Mouse (Mus musculus): ENCODE data around the gene Taz. TPM values are rescaled to one million over a fixed set of nuclear protein-coding genes. Genes with fewer than 3 reads are reported as not detected.
A peak's percentile ranks its signal among the peaks of the same experiment; 100 is the strongest.

The Taz gene
- total RNA-seq, 4 experiments from 2014 or later, result 39.0 to 53.5 (median 48.1) TPM

DNA sequence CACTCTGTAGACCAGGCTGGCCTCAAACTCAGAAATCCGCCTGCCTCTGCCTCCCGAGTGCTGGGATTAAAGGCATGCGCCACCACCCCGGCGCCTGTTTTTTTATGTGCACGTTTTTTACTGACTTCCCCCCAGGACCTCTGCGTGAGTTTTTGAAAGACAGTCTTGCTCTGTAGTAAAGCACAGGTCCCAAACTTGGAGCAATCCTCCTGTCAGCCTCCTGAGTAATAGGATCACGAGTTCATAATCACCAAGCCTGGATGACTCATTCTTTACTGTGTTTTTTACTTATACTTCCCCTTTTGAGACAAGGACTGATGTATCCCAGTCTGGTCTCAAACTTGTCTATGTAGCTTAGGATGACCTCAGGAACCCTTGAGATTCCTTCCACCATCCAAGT lies 3.8 kb upstream of the Taz start:
- DNase-seq (ENCODE audit: low spot score in 2 of 2), result no peak

DNA sequence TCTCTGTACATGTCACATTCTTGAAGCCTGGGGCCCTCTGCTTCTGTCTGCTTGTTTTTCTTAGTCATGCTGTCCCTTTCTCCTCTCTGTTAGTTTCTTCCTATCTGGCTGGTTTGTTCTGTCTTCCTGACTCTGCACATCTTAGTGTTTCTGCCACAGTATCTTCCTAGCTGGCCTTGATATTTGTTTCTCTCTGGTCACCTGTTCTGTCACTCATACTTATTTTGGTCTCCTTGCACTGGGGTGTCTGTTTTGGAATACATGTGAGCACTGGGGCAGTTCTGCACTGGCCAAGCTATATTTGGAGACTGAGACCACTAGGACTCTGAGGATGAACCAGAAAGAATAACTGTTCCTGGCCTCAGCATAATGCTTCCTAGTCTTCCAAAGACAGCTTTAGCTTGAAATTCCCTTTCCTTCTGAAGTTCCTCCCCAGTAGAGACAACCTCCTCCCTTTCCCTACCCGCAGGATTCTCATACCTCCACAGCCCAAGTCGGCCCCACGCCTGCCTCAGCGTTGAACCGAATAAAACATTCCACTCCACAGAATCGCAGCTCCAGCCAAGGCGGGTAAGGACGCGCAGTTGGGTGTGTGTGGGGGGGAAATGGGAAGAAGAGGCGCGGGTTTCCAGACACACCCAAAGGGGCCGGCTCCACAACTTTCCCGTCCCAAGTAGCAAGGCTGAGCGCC lies 526 bp upstream of the Taz start:
- peak in 1 of 2 experiments; percentile 68 for DNase-seq (ENCODE audit: low spot score in 2 of 2)

DNA sequence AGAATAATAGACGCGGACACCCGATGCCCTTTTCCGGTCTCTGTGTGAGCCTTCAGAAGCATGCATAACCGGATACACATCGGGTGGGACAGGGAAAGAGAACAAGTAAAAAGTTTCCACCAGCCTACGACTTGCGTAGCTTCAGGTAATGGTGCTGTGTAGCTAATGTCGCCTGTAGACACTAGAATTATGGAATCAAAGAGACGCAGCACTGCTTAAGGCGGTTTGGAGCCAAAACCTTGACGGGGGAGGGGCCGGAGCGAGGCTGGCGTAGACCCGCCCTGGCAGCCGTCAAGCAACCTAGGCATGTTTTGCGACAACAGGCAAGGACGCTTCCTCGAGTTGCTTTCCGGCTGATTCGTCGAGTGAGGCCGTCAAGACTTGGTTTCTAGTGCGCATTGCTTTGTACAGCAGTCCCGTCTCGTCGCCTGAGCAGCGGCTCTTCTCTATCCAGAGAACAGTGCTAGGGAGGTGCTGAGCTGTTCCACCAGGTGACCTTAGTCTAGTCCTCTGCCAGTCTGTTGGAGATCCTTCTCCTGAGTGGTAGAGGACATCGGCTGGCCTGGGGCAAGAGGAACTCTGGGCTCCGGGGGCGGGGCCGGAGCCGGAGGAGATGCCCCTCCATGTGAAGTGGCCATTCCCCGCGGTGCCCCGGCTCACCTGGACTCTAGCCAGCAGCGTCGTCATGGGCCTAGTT lies 831 bp downstream of the Taz start:
- peak; percentile 71 to 78 for DNase-seq (ENCODE audit: low spot score in 2 of 2)

DNA sequence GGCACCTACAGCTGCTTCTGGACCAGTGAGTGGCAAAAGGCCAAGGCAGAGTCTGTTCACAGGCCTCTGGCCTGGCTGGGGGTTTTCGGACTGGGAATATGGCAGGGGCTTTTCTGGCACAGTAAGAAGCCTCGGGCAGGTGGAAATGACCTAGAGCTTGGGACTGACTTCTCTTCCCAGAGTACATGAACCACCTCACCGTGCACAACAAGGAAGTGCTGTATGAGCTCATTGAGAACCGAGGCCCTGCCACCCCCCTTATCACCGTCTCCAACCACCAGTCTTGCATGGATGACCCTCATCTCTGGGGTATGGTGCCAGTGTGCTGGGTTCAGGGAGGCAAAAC lies 1.4 kb downstream of the Taz start:
- DNase-seq (ENCODE audit: low spot score in 2 of 2), result no peak

DNA sequence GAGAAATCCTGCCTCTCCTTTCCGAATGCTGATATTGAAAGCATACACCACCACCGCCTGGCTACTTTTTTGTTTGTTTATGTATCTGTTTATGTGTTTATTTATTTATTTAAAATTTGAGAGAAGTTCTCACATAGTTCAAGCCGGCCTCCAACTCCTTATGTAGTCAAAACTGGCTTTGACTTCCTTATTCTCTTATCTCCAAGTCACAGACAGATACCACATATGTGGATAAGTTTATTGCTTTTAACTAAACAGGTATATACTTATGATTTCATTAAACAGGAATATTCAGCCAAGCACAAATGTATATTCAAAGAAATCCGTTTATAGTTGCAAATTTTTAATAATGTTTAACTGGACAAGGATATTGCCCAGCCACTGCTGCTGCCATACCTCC lies 11.7 kb downstream of the Taz start:
- no peak for DNase-seq (ENCODE audit: low spot score in 2 of 2)

DNA sequence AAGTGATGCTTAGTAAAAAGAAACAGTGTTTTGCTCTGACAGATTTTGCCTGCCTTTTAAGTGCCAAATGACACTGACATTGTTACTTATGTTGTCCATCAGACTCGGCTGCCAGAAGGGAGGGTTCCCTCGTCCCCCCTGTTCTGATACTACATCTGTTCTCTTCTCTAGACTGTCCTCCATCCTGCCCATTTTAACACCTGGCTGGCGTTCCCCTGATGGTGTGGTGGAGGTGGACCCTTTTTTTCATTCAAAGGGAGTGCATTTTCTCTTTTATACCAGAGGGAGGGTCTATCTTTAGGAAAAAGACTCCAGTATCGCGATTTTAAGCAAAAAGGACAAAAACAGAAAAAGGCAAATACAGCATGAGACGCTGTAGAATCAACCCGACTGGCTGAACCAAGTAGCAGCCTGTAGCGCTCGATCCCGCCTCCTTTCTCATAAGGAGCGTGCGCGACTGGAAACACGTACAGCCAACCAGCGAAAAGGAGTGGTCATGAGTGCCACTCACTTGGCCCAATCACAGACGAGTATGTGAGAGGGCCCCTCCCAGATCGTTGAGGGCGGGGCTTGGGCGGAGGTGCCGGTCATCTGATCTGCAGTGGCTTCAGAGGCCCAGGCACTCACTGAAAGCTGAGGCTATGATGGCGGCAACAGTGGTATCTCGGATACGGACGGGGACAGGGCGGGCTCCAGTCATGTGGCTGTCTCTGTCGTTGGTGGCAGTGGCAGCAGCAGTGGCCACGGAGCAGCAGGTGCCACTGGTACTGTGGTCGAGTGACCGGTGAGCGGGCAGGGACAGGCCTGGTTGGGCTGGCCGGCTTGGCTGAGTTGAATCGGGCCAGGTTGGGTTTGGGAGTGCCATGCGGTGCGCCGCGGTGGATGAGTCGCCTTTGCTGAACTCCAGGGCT lies 15.1 kb downstream of the Taz start, which contains the start of gene Atp6ap1:
Atp6ap1 (plus strand) TSS at position 560 of the 911 bp plus-strand sequence.
- peak; percentile 89 to 92 for DNase-seq (ENCODE audit: low spot score in 2 of 2)

DNA sequence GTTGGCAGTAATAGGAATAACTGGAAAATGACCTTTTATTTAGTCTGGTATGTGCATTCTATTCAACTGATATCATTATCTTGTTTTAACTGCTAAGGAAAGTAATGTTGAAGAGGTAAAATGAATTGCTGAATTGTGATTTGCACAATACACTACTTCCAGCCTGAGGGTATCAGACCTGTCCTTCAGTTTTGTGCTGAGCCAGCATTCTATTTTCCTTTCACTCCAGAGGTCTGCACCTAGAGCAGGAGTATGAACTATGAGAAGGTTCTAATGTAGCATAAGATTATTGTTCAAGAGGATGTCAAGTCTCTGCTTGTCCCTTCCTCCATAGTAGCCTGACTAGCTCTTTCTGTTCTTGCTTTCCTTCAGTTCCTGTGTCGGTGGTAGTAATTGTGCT lies 16.6 kb downstream of the Taz start:
- no peak for DNase-seq (ENCODE audit: low spot score in 2 of 2)

DNA sequence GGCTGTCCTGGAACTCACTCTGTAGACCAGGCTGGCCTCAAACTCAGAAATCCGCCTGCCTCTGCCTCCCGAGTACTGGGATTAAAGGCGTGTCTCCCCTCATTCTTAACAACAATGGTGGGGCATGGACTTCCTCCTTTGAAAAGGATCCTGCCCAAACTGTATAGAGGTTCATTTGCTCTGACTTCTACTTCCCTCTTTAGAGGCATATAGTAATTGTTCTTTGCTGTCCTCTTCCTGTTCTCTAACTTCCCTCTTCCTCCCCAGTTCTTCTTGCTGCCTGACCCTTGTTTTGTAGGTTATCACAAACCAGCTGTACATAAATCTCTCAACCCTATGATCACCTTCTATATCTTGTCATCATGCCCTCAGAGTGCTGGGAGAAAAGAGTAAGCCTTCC lies 18.0 kb downstream of the Taz start:
- DNase-seq (ENCODE audit: low spot score in 2 of 2), result no peak

DNA sequence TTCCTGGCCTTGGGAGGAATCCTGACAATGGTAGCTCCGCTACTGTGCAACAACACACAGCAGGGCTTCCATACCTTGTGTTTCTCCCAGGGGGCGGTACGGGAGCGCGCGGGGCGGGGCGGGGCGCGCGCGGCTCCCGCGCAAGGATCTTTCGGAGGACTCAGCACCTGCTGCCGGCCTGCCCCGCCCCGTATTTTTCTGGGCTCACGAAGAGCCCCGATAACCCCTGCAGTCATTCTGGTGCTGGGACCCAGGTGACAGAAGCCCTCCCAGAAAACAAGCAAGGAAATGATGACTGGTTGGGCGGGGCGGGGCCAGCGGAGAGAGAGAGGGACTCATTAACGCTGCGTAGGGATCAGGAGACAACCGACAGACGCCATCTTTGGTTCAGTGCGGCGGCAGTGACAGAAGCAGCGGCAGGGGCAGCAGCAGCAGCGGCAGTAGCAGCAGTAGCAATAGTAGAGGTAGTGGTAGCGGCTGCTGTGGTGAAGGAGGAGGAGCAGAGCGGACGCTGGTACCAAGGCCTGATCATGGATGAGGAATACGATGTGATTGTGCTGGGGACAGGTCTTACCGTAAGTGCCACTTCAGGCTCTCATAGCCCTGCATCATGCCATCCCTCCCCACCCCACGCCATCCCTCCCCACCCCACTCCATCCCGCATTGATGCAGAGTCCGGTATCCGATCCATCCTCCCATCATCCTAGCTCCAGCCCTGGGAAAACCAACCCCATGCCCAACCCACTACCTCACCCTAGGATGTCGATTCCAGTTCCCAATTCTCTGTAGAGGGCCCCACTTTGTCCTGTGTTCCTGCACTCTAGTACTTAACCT lies 23.4 kb downstream of the Taz start, which contains the start of gene Gdi1:
Gdi1 (plus strand) TSS at position 132 of the 834 bp plus-strand sequence.
- peak; percentile 45 to 53 for DNase-seq (ENCODE audit: low spot score in 2 of 2)

DNA sequence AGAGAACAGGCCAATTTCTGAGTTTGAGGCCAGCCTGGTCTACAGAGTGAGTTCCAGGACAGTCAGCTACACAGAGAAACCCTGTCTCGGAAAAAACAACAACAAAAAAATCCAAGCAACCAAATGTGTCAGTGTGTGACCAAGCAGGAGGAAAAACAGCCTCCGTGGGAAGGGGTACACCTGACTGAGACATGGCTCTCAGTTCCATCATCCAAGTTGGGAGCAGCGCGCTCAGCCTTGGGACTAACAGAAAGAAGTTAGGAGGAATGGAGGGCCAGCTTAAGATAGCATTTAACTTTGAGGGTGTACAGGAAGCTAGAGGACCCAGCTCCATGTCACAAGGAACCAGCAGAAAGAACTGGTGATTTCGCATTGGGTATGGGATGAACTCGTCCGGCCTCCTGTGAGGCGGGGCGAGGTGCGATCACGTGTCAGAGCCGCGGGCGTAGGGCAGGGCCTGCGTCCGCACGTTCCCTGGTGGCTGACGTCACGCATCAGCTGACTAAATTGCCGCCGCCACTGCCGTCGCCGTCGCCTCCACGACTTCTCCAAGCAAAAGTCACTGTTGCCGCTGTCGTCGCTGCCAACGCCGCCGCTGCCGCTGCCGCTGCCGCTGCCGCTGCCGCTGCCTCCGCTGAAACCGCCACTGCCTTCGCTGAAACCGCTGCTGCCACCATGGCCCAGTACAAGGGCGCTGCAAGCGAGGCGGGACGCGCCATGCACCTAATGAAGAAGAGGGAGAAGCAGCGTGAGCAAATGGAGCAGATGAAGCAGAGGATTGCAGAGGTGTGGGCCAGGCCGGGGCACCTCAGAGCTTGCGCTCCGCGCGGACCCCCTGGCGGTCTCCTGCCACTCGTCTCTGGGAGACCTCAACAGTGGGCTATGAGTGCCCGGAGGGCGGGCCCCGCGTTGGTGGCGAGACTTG lies 31.1 kb downstream of the Taz start, which contains the start of gene Fam50a:
Fam50a (plus strand) TSS at position 494 of the 925 bp plus-strand sequence.
- peak; percentile 78 to 82 for DNase-seq (ENCODE audit: low spot score in 2 of 2)

DNA sequence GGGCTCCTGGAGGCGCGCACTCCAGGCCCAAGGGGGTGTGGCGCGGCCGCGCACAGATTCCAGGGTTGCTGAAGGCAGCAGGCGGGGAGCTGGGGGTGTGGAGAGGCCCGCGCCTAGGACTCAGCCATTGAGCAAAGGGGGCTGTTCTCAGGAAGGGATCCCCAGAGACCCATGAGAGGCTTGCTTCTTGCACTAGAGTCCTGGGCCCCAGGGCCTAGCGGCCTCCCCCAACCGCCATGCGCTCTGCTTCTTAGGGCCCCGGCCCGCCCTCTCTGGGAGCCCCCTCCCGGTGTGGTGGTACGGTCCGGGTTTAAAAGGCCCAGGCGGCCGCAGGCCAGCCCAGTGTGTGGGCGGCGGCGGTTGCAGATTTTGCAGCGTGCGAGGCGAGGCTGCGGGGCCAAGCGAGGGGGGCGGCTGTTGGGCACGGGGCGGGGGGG lies 47.0 kb downstream of the Taz start, which contains the start of gene Plxna3:
Plxna3 (plus strand) TSS at position 342 of the 437 bp plus-strand sequence.
- DNase-seq (ENCODE audit: low spot score in 2 of 2), result peak; percentile 37

DNA sequence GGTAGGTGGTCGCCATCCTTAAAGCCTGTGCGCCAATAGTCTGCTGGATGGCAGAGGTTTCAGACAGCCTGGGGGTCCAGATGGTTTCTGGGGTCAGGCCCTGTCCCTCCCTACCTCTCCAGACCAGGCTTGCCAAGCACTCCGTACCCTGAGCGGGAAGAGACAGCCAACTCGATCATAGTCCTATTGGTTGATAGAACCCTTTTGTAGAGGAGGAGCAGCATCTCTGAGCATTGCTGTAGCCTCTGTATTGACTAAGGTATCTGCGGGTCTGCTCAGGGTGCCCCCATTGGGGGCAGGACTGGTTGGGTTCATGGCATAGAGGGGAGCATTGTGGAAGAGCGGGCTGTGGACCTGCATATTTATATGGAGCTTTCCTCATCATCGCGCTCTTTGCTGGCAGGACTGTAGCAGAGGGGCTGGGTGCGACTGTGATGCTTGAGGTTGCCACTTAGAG lies 47.5 kb downstream of the Taz start:
- no peak for DNase-seq (ENCODE audit: low spot score in 2 of 2)

DNA sequence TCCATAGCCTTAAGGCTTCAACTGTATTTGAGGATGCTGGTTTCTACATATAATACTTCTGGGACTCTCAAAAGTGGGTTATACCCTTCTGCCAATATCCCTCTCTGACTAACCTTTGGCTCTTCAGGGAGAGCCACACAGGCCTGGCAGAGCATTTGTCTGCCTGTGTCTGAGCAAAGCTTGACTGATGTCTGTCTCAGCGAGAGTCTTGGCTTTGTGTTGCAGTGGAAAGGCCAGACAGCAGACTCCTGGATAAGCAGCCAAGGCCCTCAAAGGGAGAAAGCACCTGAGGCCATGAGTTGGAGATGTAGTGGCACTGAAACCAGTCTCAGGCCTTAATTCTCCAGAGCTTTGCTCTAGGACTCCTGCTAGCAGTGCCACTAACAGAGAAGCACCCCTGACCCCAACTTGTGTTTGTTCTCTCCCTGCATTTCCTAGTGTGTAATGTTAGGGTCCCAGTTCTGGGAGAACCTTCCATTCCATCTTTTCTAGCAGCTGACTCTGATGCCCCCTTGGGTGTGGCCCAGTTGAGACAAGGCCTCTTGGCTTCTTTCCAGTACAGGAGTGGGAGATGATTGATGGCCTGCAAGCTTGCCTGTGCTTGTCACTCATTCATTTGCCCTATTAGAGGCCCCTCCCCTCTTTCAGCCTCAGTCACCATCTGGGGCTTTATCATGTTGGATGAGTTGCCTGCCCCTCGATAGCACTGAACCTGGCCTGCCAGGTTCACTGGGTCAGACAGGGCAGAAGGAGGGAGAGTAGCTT lies 48.6 kb downstream of the Taz start:
- no peak for DNase-seq (ENCODE audit: low spot score in 2 of 2)

Small RNA genes lying within 50 kb of the gene (microRNA-seq; reads per million reads assigned to microRNA genes)
- not detected for gene Mir7091
- not detected for gene Mir7092

Other genes with a start within 250 kb of the Taz start
- gene Opn1mw, start 154.4 kb upstream of the Taz start, total RNA-seq (2022), result 1 to 10 TPM in 1 of 4 experiments, under 1 TPM in 1, not detected in 2; 0.46 to 1.5 TPM
- gene Mecp2, start 146.5 kb upstream of the Taz start, total RNA-seq (2022), result 10 to 100 TPM; 27.8 to 32.8 (median 29.0) TPM
- gene Tex28, start 114.1 kb upstream of the Taz start, total RNA-seq (2022), result not detected
- gene Tktl1, start 104.7 kb upstream of the Taz start, total RNA-seq (2022), result not detected
- 10 to 100 TPM; 24.0 to 39.3 (median 32.3) TPM for gene Flna, start 32.1 kb upstream of the Taz start, total RNA-seq (2022)
- 10 to 100 TPM; 23.0 to 29.5 (median 26.9) TPM for gene Emd, start 27.2 kb upstream of the Taz start, total RNA-seq (2022)
- 100 to 1,000 TPM; 130 to 325 (median 183) TPM for gene Rpl10, start 11.1 kb upstream of the Taz start, total RNA-seq (2022)
- 100 to 1,000 TPM; 126 to 143 (median 137) TPM for gene Dnase1l1, start 425 bp downstream of the Taz start, total RNA-seq (2022)
- gene Atp6ap1, start 15.2 kb downstream of the Taz start, total RNA-seq (2022), result 10 to 100 TPM; 86.9 to 87.5 (median 87.2) TPM
- 10 to 100 TPM; 26.0 to 45.1 (median 33.4) TPM for gene Gdi1, start 23.1 kb downstream of the Taz start, total RNA-seq (2022)
- 10 to 100 TPM; 22.6 to 26.2 (median 24.4) TPM for gene Fam50a, start 31.1 kb downstream of the Taz start, total RNA-seq (2022)
- gene Plxna3, start 47.2 kb downstream of the Taz start, total RNA-seq (2022), result under 1 TPM; 0.27 to 0.73 (median 0.58) TPM
- gene Lage3, start 71.7 kb downstream of the Taz start, total RNA-seq (2022), result 10 to 100 TPM; 36.1 to 50.3 (median 43.0) TPM
- 10 to 100 TPM; 56.6 to 63.1 (median 60.5) TPM for gene Ubl4a, start 91.3 kb downstream of the Taz start, total RNA-seq (2022)
- 1 to 10 TPM; 1.9 to 2.7 (median 2.4) TPM for gene Slc10a3, start 91.4 kb downstream of the Taz start, total RNA-seq (2022)
- 10 to 100 TPM; 12.8 to 15.3 (median 14.2) TPM for gene Fam3a, start 111.4 kb downstream of the Taz start, total RNA-seq (2022)
- 10 to 100 TPM; 21.6 to 31.2 (median 25.5) TPM for gene Ikbkg, start 111.4 kb downstream of the Taz start, total RNA-seq (2022)
- 1 to 10 TPM; 2.0 to 4.2 (median 3.4) TPM for gene G6pdx, start 147.3 kb downstream of the Taz start, total RNA-seq (2022)
- gene Gm6880, start 199.5 kb downstream of the Taz start, total RNA-seq (2022), result not detected

All from gastrocnemius, adult 8-10 months (tissue).